Mouse (Mus musculus) common myeloid progenitor, adult 5-6 weeks (primary cell): ENCODE measurements at regions not wholly inside any gene's neighbourhood (a gene's known extent, or its start where the extent isn't known, plus 50 kb on each side); places are given as distances from the start of the nearest gene placed in this dataset.

Experiments used
- ATAC-seq: replicated peaks from 2 replicates; pipeline ENCODE4 v1.8.0; 2016; ENCODE audit warnings: low read depth, mild to moderate bottlenecking, moderate TSS enrichment, inconsistent platforms; ENCODE audit not compliant: poor library complexity, severe bottlenecking

DNA sequence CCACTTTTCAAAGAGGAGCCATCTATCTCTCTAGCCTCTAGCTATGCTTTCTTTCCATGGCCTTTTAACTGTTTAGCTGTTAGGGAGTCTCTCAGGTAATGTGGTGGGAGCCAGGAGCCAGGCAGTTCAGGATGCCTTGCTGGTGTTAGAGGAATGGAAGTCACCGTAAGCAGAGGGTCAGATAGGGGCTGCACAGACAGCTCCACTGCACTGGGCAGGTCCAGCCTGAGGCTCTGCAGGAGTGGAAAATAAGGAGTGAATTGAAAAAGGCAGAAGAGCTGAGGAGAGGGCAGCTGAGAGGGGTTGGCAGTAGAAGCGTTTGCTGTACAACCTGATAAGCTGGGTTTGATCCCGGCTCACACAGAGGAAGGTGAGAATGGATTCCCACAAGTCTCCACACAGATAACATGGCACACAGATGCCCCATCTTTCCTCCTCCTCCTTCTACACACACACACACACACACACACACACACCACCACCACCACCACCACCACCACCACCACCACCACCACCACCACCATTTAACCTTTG is 51.3 kb upstream of the Cpsf6 start:
- no peak for ATAC-seq

DNA sequence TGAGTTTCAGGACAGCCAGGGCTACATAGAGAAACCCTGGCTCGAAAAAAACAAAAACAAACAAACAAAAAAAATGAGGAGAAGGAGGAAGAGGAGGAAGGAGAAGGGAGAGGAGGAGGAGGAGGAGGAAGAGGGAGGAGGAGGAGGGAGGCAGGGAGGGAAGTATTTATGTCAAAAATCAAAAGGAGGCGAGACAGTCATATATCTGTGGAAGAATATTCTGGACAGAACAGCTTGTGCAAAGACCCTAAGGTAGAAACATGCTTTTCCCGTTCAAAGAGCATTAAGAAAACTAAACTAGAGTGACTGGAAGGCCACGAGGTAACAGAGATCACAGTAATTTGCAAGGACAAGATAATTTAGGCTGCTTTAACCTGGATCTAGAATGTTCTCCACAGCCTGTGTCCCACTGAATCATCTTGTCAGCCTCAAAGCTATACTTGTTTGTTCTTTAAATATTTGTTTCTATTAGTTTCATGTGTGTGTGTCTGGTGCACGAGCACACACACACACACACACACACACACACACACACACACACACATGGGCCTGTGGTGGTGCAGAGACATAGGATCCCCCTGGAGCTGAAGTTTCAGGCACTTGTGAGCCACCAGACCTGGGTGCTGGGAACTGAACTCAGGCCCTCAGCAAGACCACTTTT is 50.5 kb upstream of the Cpsf6 start:
- no peak for ATAC-seq

DNA sequence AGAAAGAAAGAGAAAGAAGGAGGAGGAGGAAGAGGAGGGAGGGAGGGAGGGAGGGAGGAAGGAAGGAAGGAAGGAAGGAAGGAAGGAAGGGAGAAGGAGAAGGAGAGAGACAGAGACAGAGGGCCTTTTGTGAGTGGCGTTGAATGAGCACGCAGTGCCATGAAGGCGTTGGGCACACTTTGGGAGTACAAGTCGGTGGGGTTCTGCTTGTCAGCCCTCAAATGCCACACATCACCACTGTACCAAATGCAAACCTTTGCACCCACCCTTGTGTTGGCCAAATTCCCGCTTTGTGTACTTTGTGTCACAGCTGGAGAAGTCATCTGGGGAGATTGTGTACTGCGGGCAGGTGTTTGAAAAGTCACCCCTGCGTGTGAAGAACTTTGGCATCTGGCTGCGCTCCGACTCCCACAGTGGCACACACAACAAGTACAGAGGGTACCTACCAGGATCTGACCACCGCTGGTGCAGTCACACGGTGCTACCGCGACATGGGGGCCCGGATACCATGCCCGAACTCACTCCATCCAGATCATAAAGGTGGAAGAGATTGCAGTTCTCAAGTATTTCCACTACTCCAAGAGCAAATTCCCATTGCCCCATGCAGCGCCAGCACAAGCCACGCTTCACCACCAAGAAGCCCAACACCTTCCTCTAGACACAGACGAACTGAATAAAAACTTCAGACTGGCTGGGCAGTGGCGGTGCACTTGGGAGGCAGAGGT is 49.8 kb upstream of the Cpsf6 start:
- no peak for ATAC-seq
